Mouse (Mus musculus) ovary, adult 2 months (tissue): ENCODE measurements around the gene Olfr1434. TPM values are rescaled to one million over a fixed set of nuclear protein-coding genes. Genes with fewer than 3 reads are reported as not detected.

ENCODE experiments used
- polyA plus RNA-seq: library from polyadenylated mRNA; depleted of rRNA; stranded (reverse); fragments of >200 nt; gene quantifications from 2 replicates; pipeline ENCODE4 v1.2.3, GENCODE M21; 2012; rRNA removed

The Olfr1434 gene
- polyA plus RNA-seq: not detected in 2 replicates

DNA sequence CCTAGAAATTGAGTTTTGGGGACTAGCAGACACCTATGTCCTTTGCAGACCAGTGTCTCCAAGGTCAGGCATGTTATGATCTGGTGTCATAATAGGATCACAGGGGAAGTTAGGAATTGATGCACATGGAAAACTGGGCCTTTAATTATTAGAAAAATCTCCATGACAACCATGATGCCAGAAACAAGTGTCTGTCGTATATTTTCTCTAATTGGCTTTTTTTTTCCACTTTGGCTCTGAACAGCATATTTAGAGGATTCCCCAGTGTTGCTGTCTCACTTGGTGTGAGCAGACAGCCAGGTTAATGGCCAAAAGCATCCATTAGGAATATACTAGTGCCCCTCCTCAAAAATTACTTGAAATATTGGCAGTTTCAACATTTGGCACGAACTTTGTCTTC, at the start of gene Olfr1434:
TSS of gene Olfr1434 (plus strand) at position 301 of the 400 bp plus-strand sequence.

DNA sequence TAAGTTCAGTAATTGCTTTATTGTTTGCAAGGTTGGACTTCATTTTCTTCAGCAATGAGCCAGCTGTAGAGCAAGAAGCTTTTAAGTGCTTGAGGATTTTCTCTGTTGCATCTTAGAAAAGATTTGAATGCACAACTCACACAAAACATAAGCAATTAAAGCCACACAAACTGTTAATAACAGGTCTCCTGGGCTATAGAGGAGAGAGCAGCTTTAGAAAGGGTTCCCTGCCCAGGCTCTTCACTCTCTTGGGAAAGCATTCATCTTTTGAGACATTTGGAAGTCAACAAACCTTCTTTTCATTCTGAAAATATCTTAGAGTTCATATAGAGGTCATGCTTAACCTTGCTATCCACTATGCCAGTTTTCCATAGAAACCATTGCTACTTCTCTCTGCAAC, 47.2 kb upstream of the Olfr1434 start, which contains the start of gene Olfr1432:
TSS of gene Olfr1432 (minus strand) at position 101 of the 400 bp plus-strand sequence.

DNA sequence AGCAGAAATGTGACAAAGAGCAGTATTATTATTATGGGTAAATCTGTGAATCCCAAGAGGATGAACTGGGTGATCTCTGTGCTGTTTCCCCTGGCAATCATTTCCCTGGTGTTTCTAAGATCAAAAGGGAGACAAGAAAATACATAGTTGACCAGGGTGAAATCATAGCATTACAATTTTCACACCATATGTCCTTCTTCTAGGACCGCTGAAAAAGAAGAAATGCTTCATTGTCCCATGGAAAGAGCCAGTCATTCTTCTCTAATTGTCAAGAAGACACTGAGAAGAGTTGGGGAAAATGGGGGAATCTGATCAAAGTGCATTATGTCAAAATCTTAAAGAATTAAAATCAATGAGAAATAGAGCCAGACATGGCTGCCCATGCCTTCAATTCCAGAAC, 38.1 kb upstream of the Olfr1434 start, which contains the start of gene Olfr262:
TSS of gene Olfr262 (minus strand) at position 101 of the 400 bp plus-strand sequence.

DNA sequence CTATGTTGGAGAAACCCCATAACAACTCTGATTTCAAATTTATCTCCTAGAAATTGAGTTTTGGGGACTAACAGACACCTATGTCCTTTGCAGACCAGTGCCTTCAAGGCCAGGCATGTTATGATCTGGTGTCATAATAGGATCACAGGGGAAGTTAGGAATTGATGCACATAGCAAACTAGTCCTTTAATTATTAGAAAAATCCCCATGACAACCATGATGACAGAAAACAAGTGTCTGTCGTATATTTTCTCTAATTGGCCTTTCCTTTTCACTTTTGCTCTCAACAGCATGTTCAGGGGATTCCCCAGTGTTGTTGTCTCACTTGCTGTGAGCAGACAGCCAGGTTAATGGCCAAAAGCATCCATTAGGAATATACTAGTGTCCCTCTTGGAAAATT, 18.9 kb upstream of the Olfr1434 start, which contains the start of gene Olfr235:
TSS of gene Olfr235 (plus strand) at position 301 of the 400 bp plus-strand sequence.

DNA sequence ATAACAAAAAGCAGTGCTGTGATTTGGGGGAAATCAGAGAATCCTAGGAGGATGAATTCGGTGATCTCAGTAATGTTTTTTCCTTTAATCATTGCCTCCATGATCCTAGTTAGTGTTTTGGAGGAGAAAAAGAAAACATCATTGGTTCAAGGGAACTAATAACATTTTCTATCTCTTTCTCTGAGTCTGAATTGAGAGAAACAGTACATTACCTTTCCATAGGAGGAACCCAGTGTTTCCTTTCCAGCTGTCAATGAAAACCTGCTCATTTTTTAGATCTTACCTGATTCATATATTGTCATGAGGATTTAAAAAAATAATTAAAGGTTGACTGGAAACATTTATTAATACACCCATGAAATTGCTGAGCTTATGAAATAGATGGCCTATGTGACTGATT, 19.4 kb downstream of the Olfr1434 start, which contains the start of gene Olfr1436:
TSS of gene Olfr1436 (minus strand) at position 101 of the 400 bp plus-strand sequence.

DNA sequence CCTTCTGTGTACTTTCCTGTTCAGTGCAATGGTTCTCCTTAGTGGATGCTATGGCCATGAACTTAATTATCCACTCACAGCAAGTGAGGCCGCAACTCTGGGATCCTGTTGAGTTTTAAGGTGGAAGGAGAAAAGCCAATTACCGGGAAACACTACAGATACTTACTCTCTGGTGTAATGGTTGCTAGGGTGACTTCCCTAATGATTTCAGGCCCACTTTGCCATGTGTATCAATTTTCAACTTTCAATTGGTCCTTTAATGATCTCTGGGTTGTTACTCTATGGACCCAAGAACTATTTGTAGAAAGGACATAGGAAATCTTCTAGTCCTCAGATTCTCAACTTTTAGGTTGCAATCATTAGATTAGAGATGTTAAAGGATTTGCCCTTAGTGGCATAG, 45.3 kb downstream of the Olfr1434 start, which contains the start of gene Olfr1437:
TSS of gene Olfr1437 (minus strand) at position 101 of the 400 bp plus-strand sequence.

Other genes starting within 250 kb of the Olfr1434 start
- gene Olfr1423, start 238.5 kb upstream of the Olfr1434 start, polyA plus RNA-seq: not detected in 2 replicates
- gene Olfr1424, start 217.2 kb upstream of the Olfr1434 start, polyA plus RNA-seq: not detected in 2 replicates
- gene Olfr1425, start 202.1 kb upstream of the Olfr1434 start, polyA plus RNA-seq: not detected in 2 replicates
- not detected in 2 replicates for gene Olfr1426, start 187.8 kb upstream of the Olfr1434 start, polyA plus RNA-seq
- gene Olfr1427, start 176.5 kb upstream of the Olfr1434 start, polyA plus RNA-seq: not detected in 2 replicates
- gene Olfr1428, start 164.0 kb upstream of the Olfr1434 start, polyA plus RNA-seq: not detected in 2 replicates
- not detected in 2 replicates for gene Olfr76, start 156.7 kb upstream of the Olfr1434 start, polyA plus RNA-seq
- gene Olfr1555-ps1, start 109.7 kb upstream of the Olfr1434 start, polyA plus RNA-seq: not detected in 2 replicates
- not detected in 2 replicates for gene Olfr1431, start 79.2 kb upstream of the Olfr1434 start, polyA plus RNA-seq
- gene Olfr1432, start 47.3 kb upstream of the Olfr1434 start, polyA plus RNA-seq: not detected in 2 replicates
- not detected in 2 replicates for gene Olfr262, start 38.2 kb upstream of the Olfr1434 start, polyA plus RNA-seq
- not detected in 2 replicates for gene Olfr235, start 18.8 kb upstream of the Olfr1434 start, polyA plus RNA-seq
- not detected in 2 replicates for gene Olfr1436, start 19.3 kb downstream of the Olfr1434 start, polyA plus RNA-seq
- not detected in 2 replicates for gene Olfr1437, start 45.2 kb downstream of the Olfr1434 start, polyA plus RNA-seq
- not detected in 2 replicates for gene Olfr1438-ps1, start 56.1 kb downstream of the Olfr1434 start, polyA plus RNA-seq
- gene Olfr1440, start 107.4 kb downstream of the Olfr1434 start, polyA plus RNA-seq: not detected in 2 replicates
- gene Olfr1441, start 137.6 kb downstream of the Olfr1434 start, polyA plus RNA-seq: not detected in 2 replicates
- not detected in 2 replicates for gene Pfpl, start 148.1 kb downstream of the Olfr1434 start, polyA plus RNA-seq
- gene Mpeg1, start 180.9 kb downstream of the Olfr1434 start, polyA plus RNA-seq: 5.6 and 7.0 TPM in 2 replicates
- gene Dtx4, start 221.6 kb downstream of the Olfr1434 start, polyA plus RNA-seq: 32.4 and 37.7 TPM in 2 replicates